Mouse (Mus musculus): Measurements from ENCODE around the gene Picalm. TPM values are rescaled to one million over a fixed set of nuclear protein-coding genes. Genes with fewer than 3 reads are reported as not detected.
"Not testable (repeated sequence)": the region's sequence is repeated elsewhere in the genome, so short reads cannot be mapped to it uniquely, and the experiment has no call there.

Gene Picalm
- polyA plus RNA-seq, 1 experiment: 177 TPM

DNA sequence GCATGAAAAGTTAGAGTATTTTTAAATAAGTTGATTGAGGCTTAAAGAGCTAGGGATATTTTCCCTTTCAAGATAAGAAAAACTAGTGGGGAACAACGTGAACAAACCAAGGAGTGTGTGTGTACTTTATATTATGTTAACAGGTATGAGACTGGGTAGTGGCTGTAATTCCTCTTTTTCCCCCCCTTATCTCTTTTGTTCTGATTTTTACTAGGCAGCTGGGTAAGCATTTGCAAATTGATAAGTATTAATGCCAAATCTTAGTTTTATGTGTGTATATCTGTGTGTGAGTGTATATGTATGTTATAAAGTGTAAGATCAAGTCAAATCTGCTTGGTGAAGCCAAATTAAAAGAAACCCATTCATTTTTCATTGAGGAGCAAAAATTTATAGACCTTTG is 34.3 kb downstream of the Picalm start:
- Histone ChIP-seq H3K9ac (ENCODE audit: low read depth, poor library complexity, severe bottlenecking) (no peak overlapping the region), H3K27me3 (ENCODE audit: control insufficient read depth, insufficient read depth, low read length, poor library complexity, severe bottlenecking) (no peaks in the 10 kb centered on the region), H3K9me3 (replicated peaks; ENCODE audit: control insufficient read depth, insufficient read depth, low read length, poor library complexity, severe bottlenecking) (no peaks in the 10 kb centered on the region), H3K27ac (ENCODE audit: insufficient read depth, low read length) (no peak overlapping the region), H3K36me3 (ENCODE audit: control insufficient read depth, insufficient read depth, low read length, poor library complexity, severe bottlenecking) (peaks cover 8% of the 10 kb centered on the region), H3K4me1 (ENCODE audit: control insufficient read depth, insufficient read depth, low read length) (no peaks in the 10 kb centered on the region), H3K4me3 (ENCODE audit: low read depth, low read length) (no peak overlapping the region)
- TF ChIP-seq EP300 (IDR thresholded peaks at IDR 0.05; ENCODE audit: insufficient read depth, low read depth, low read length): no peak
- TF ChIP-seq CTCF (IDR thresholded peaks at IDR 0.05; ENCODE audit: low read depth, low read length): no peak
- no peak for TF ChIP-seq POLR2A (IDR thresholded peaks at IDR 0.05; ENCODE audit: insufficient read depth, low read length)

- no peaks in the 10 kb centered on the region for H3K4me1 ChIP-seq (ENCODE audit: control insufficient read depth, insufficient read depth, low read length)
- peaks cover 7% of the 10 kb centered on the region for H3K36me3 ChIP-seq (ENCODE audit: control insufficient read depth, insufficient read depth, low read length, poor library complexity, severe bottlenecking)
- TF ChIP-seq EP300 (IDR thresholded peaks at IDR 0.05; ENCODE audit: insufficient read depth, low read depth, low read length) (no peak), CTCF (IDR thresholded peaks at IDR 0.05; ENCODE audit: low read depth, low read length) (no peak), POLR2A (IDR thresholded peaks at IDR 0.05; ENCODE audit: insufficient read depth, low read length) (no peak)
- no peaks in the 10 kb centered on the region for H3K9me3 ChIP-seq (replicated peaks; ENCODE audit: control insufficient read depth, insufficient read depth, low read length, poor library complexity, severe bottlenecking)
- no peak overlapping the region for H3K27ac ChIP-seq (ENCODE audit: insufficient read depth, low read length)
- no peak overlapping the region for H3K9ac ChIP-seq (ENCODE audit: low read depth, poor library complexity, severe bottlenecking)
- no peaks in the 10 kb centered on the region for H3K27me3 ChIP-seq (ENCODE audit: control insufficient read depth, insufficient read depth, low read length, poor library complexity, severe bottlenecking)
- H3K4me3 ChIP-seq (ENCODE audit: low read depth, low read length): no peak overlapping the region
Measured at GRCm38 (mm10) chr7:90165970-90166369, 36.0 kb downstream of the Picalm start.

DNA sequence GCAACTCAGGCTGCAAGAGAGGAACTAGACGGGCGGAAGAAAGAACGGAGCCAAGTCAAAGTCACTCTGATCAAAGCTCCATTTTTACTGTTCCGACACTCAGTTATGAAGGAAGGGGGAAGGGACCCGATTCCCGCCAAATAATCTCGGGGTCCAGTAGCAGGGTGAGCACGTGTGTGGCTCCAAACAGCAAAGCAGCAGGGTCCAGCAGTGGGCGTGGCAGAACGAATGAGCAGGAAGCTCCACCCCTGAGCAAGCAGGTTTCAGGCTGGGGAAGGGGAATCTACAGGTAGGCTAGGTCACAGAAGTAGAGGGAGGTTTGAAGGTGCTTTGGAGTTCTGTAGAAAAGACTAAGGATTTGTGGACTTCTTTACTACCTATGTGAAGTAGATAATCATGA is 37.8 kb downstream of the Picalm start:
- not testable (repeated sequence) for H3K4me3 ChIP-seq (ENCODE audit: low read depth, low read length); H3K9me3 ChIP-seq (replicated peaks; ENCODE audit: control insufficient read depth, insufficient read depth, low read length, poor library complexity, severe bottlenecking); H3K9ac ChIP-seq (ENCODE audit: low read depth, poor library complexity, severe bottlenecking); H3K27ac ChIP-seq (ENCODE audit: insufficient read depth, low read length); H3K27me3 ChIP-seq (ENCODE audit: control insufficient read depth, insufficient read depth, low read length, poor library complexity, severe bottlenecking); H3K4me1 ChIP-seq (ENCODE audit: control insufficient read depth, insufficient read depth, low read length); H3K36me3 ChIP-seq (ENCODE audit: control insufficient read depth, insufficient read depth, low read length, poor library complexity, severe bottlenecking)

DNA sequence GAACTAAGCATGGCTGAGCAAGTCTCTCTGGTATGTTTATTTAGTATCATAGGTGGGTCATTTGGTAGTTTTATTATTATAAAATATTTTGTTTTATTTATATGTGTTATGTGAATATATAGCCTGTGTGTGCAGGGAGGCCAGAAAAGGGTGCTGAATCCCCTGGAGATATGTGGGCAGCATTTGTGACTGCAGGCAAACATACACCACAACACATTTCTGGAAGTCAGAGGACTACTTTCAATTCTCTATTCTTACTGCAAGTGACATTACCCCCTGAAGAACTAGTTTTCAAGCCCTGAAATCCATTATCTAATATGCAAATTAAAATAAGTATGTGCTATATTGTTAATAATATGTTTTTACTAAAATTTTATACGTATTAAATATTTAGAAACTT is 43.8 kb downstream of the Picalm start:
- Histone ChIP-seq H3K4me1 (ENCODE audit: control insufficient read depth, insufficient read depth, low read length) (no peaks in the 10 kb centered on the region), H3K27me3 (ENCODE audit: control insufficient read depth, insufficient read depth, low read length, poor library complexity, severe bottlenecking) (no peaks in the 10 kb centered on the region), H3K9ac (ENCODE audit: low read depth, poor library complexity, severe bottlenecking) (no peak overlapping the region), H3K36me3 (ENCODE audit: control insufficient read depth, insufficient read depth, low read length, poor library complexity, severe bottlenecking) (peaks cover 19% of the 10 kb centered on the region), H3K27ac (ENCODE audit: insufficient read depth, low read length) (no peak overlapping the region), H3K9me3 (replicated peaks; ENCODE audit: control insufficient read depth, insufficient read depth, low read length, poor library complexity, severe bottlenecking) (no peaks in the 10 kb centered on the region), H3K4me3 (ENCODE audit: low read depth, low read length) (no peak overlapping the region)
- TF ChIP-seq CTCF (IDR thresholded peaks at IDR 0.05; ENCODE audit: low read depth, low read length) (no peak), EP300 (IDR thresholded peaks at IDR 0.05; ENCODE audit: insufficient read depth, low read depth, low read length) (no peak), POLR2A (IDR thresholded peaks at IDR 0.05; ENCODE audit: insufficient read depth, low read length) (no peak)

- Histone ChIP-seq H3K4me3 (ENCODE audit: low read depth, low read length) (no peak overlapping the region), H3K36me3 (ENCODE audit: control insufficient read depth, insufficient read depth, low read length, poor library complexity, severe bottlenecking) (peaks cover 18% of the 10 kb centered on the region), H3K9me3 (replicated peaks; ENCODE audit: control insufficient read depth, insufficient read depth, low read length, poor library complexity, severe bottlenecking) (no peaks in the 10 kb centered on the region), H3K27ac (ENCODE audit: insufficient read depth, low read length) (no peak overlapping the region), H3K27me3 (ENCODE audit: control insufficient read depth, insufficient read depth, low read length, poor library complexity, severe bottlenecking) (no peaks in the 10 kb centered on the region), H3K9ac (ENCODE audit: low read depth, poor library complexity, severe bottlenecking) (no peak overlapping the region), H3K4me1 (ENCODE audit: control insufficient read depth, insufficient read depth, low read length) (no peaks in the 10 kb centered on the region)
- TF ChIP-seq CTCF (IDR thresholded peaks at IDR 0.05; ENCODE audit: low read depth, low read length): no peak
- no peak for TF ChIP-seq EP300 (IDR thresholded peaks at IDR 0.05; ENCODE audit: insufficient read depth, low read depth, low read length)
- no peak for TF ChIP-seq POLR2A (IDR thresholded peaks at IDR 0.05; ENCODE audit: insufficient read depth, low read length)
Measured at GRCm38 (mm10) chr7:90175576-90175975, 45.6 kb downstream of the Picalm start.

- no peak for TF ChIP-seq POLR2A (IDR thresholded peaks at IDR 0.05; ENCODE audit: insufficient read depth, low read length)
- H3K9me3 ChIP-seq (replicated peaks; ENCODE audit: control insufficient read depth, insufficient read depth, low read length, poor library complexity, severe bottlenecking): no peaks in the 10 kb centered on the region
- no peaks in the 10 kb centered on the region for H3K4me1 ChIP-seq (ENCODE audit: control insufficient read depth, insufficient read depth, low read length)
- H3K4me3 ChIP-seq (ENCODE audit: low read depth, low read length): no peak overlapping the region
- H3K36me3 ChIP-seq (ENCODE audit: control insufficient read depth, insufficient read depth, low read length, poor library complexity, severe bottlenecking): peaks cover 7% of the 10 kb centered on the region
- H3K27ac ChIP-seq (ENCODE audit: insufficient read depth, low read length): no peak overlapping the region
- no peaks in the 10 kb centered on the region for H3K27me3 ChIP-seq (ENCODE audit: control insufficient read depth, insufficient read depth, low read length, poor library complexity, severe bottlenecking)
- no peak overlapping the region for H3K9ac ChIP-seq (ENCODE audit: low read depth, poor library complexity, severe bottlenecking)
Measured at GRCm38 (mm10) chr7:90180635-90181034, 50.6 kb downstream of the Picalm start.

All from ES-Bruce4 (cell line).